Mouse (Mus musculus) embryonic facial prominence, embryonic 13.5 days (tissue): ENCODE data around the gene Gna14. TPM values are rescaled to one million over a fixed set of nuclear protein-coding genes. Genes with fewer than 3 reads are reported as not detected.

Experiments used
- ATAC-seq: fragments of 200-750 bp; cut with Nextera tagmentation; 2 replicates; pipeline ENCODE4 v1.8.0; 2017; ENCODE audit warnings: low read depth; ENCODE audit not compliant: insufficient number of reproducible peaks, insufficient read depth, low FRiP score, low TSS enrichment
- H3K27ac ChIP-seq: fragments of 300-500 bp; sonication (generic); 2 replicates; pipeline ENCODE4 v1.5.1; 2015; ENCODE audit warnings: moderate library complexity, mild to moderate bottlenecking, inconsistent platforms
- H3K27me3 ChIP-seq: fragments of 300-500 bp; sonication (generic); 2 replicates; pipeline ENCODE4 v1.6.1; 2015; ENCODE audit warnings: mild to moderate bottlenecking, inconsistent platforms
- H3K36me3 ChIP-seq: fragments of 300-500 bp; sonication (generic); 2 replicates; pipeline ENCODE4 v1.6.1; 2015; ENCODE audit warnings: mild to moderate bottlenecking, inconsistent platforms
- H3K4me1 ChIP-seq: fragments of 300-500 bp; sonication (generic); 2 replicates; pipeline ENCODE4 v1.6.1; 2015; ENCODE audit warnings: inconsistent platforms
- H3K4me2 ChIP-seq: fragments of 300-500 bp; sonication (generic); 2 replicates; pipeline ENCODE4 v1.6.1; 2015; ENCODE audit warnings: moderate library complexity, mild to moderate bottlenecking, inconsistent platforms
- H3K4me3 ChIP-seq: fragments of 300-500 bp; sonication (generic); 2 replicates; pipeline ENCODE4 v1.5.1; 2015; ENCODE audit warnings: mild to moderate bottlenecking, inconsistent platforms
- H3K9ac ChIP-seq: fragments of 300-500 bp; sonication (generic); 2 replicates; pipeline ENCODE4 v1.6.1; 2015; ENCODE audit warnings: mild to moderate bottlenecking, inconsistent platforms
- H3K9me3 ChIP-seq: fragments of 300-500 bp; sonication (generic); 2 replicates; pipeline ENCODE4 v1.6.1; 2016; ENCODE audit warnings: inconsistent platforms
- WGBS: fragments of 180-500 bp; shearing (Covaris S2); methylation state at CpG from one replicate; pipeline ENCODE4 v1.1.7; 2015; ENCODE audit warnings: mixed read lengths; 5-methylcytosine and 5-hydroxymethylcytosine counted together
- polyA plus RNA-seq: library from polyadenylated mRNA; unstranded; fragments of >200 nt; fragmentation: Nextera tagmentation; extraction: Ambion mirVana; gene quantifications from 2 replicates; pipeline ENCODE4 v1.2.1, GENCODE M21; 2015

The Gna14 gene
- polyA plus RNA-seq, 1 experiment from 2014 or later, result 2.5 TPM

GRCm38 (mm10) chr19:16518569-16518968, 83.0 kb downstream of the Gna14 start:
- H3K36me3 ChIP-seq, result no peaks in the 10 kb centered on the region
- H3K27me3 ChIP-seq, result no peaks in the 10 kb centered on the region
- no peak overlapping the region for H3K4me3 ChIP-seq
- no peaks in the 10 kb centered on the region for H3K9me3 ChIP-seq
- ATAC-seq, result no peak
- no peak overlapping the region for H3K27ac ChIP-seq
- H3K4me1 ChIP-seq, result no peaks in the 10 kb centered on the region
- no peak overlapping the region for H3K4me2 ChIP-seq
- H3K9ac ChIP-seq, result no peak overlapping the region
- 57% methylated on average over 3 of the region's 3 CpGs for whole genome bisulfite sequencing

GRCm38 (mm10) chr19:16520608-16521007, 85.0 kb downstream of the Gna14 start:
- no peaks in the 10 kb centered on the region for H3K9me3 ChIP-seq
- no peak for ATAC-seq

GRCm38 (mm10) chr19:16526302-16526880, 90.8 kb downstream of the Gna14 start:
- H3K27me3 ChIP-seq, result no peaks in the 10 kb centered on the region
- 0 out of 2 replicates have a peak, but pooled peaks cover 4% of the 10 kb centered on the region for H3K4me1 ChIP-seq
- WGBS, result 88% methylated on average over 9 of the region's 9 CpGs
- no peak overlapping the region for H3K9ac ChIP-seq
- no peaks in the 10 kb centered on the region for H3K36me3 ChIP-seq
- H3K4me3 ChIP-seq, result no peak overlapping the region
- no peak overlapping the region for H3K27ac ChIP-seq
- no peak for ATAC-seq
- no peaks in the 10 kb centered on the region for H3K9me3 ChIP-seq
- H3K4me2 ChIP-seq, result no peak overlapping the region

More at GRCm38 (mm10) chr19:16520608-16521007, 85.0 kb downstream of the Gna14 start:
- no peak overlapping the region for H3K27ac ChIP-seq
- H3K4me3 ChIP-seq, result no peak overlapping the region
- WGBS, result 90% methylated on average over 3 of the region's 3 CpGs
- no peak overlapping the region for H3K4me2 ChIP-seq
- no peaks in the 10 kb centered on the region for H3K27me3 ChIP-seq
- H3K9ac ChIP-seq, result no peak overlapping the region
- no peaks in the 10 kb centered on the region for H3K4me1 ChIP-seq
- H3K36me3 ChIP-seq, result no peaks in the 10 kb centered on the region

GRCm38 (mm10) chr19:16527031-16527430, 91.5 kb downstream of the Gna14 start:
- Histone ChIP-seq H3K36me3 (no peaks in the 10 kb centered on the region), H3K27ac (no peak overlapping the region), H3K9ac (no peak overlapping the region), H3K4me1 (0 out of 2 replicates have a peak, but pooled peaks cover 4% of the 10 kb centered on the region), H3K4me2 (no peak overlapping the region), H3K4me3 (no peak overlapping the region), H3K27me3 (no peaks in the 10 kb centered on the region), H3K9me3 (no peaks in the 10 kb centered on the region)
- no peak for ATAC-seq
- 50% methylated on average over 5 of the region's 5 CpGs for WGBS

GRCm38 (mm10) chr19:16528225-16528828, 92.8 kb downstream of the Gna14 start:
- Histone ChIP-seq H3K27ac (no peak overlapping the region), H3K4me2 (no peak overlapping the region), H3K4me1 (0 out of 2 replicates have a peak, but pooled peaks cover 4% of the 10 kb centered on the region), H3K9me3 (no peaks in the 10 kb centered on the region), H3K4me3 (no peak overlapping the region), H3K9ac (no peak overlapping the region), H3K27me3 (no peaks in the 10 kb centered on the region), H3K36me3 (no peaks in the 10 kb centered on the region)
- 71% methylated on average over 3 of the region's 3 CpGs for WGBS
- ATAC-seq, result no peak

GRCm38 (mm10) chr19:16529293-16529920, 93.8 kb downstream of the Gna14 start:
- H3K4me1 ChIP-seq, result 0 out of 2 replicates have a peak, but pooled peaks cover 4% of the 10 kb centered on the region
- no peak overlapping the region for H3K4me2 ChIP-seq
- H3K9me3 ChIP-seq, result no peaks in the 10 kb centered on the region
- no peak for ATAC-seq
- no peak overlapping the region for H3K9ac ChIP-seq
- H3K4me3 ChIP-seq, result no peak overlapping the region
- H3K36me3 ChIP-seq, result no peaks in the 10 kb centered on the region
- no peaks in the 10 kb centered on the region for H3K27me3 ChIP-seq
- H3K27ac ChIP-seq, result no peak overlapping the region

- Histone ChIP-seq H3K4me2 (no peak overlapping the region), H3K27me3 (no peaks in the 10 kb centered on the region), H3K4me3 (no peak overlapping the region), H3K27ac (no peak overlapping the region), H3K9ac (no peak overlapping the region), H3K36me3 (no peaks in the 10 kb centered on the region), H3K9me3 (no peaks in the 10 kb centered on the region), H3K4me1 (0 out of 2 replicates have a peak, but pooled peaks cover 4% of the 10 kb centered on the region)
- WGBS, result 83% methylated on average over 4 of the region's 4 CpGs
- no peak for ATAC-seq
Measured at GRCm38 (mm10) chr19:16529999-16530398, 94.4 kb downstream of the Gna14 start.

- 87% methylated on average over 2 of the region's 2 CpGs for WGBS
- no peak for ATAC-seq
Measured at GRCm38 (mm10) chr19:16534311-16534710, 98.7 kb downstream of the Gna14 start.

GRCm38 (mm10) chr19:16538416-16538815, 102.9 kb downstream of the Gna14 start:
- no peak overlapping the region for H3K27ac ChIP-seq
- no peak for ATAC-seq
- no peaks in the 10 kb centered on the region for H3K36me3 ChIP-seq
- no peak overlapping the region for H3K4me3 ChIP-seq
- 83% methylated on average over 2 of the region's 2 CpGs for WGBS
- no peaks in the 10 kb centered on the region for H3K27me3 ChIP-seq
- no peaks in the 10 kb centered on the region for H3K9me3 ChIP-seq
- peaks cover 3% of the 10 kb centered on the region; the same call in 1 of the 2 replicates for H3K4me1 ChIP-seq
- no peak overlapping the region for H3K4me2 ChIP-seq
- no peak overlapping the region for H3K9ac ChIP-seq

More at GRCm38 (mm10) chr19:16534311-16534710, 98.7 kb downstream of the Gna14 start:
- Histone ChIP-seq H3K4me1 (no peaks in the 10 kb centered on the region), H3K36me3 (no peaks in the 10 kb centered on the region), H3K4me3 (no peak overlapping the region), H3K9me3 (no peaks in the 10 kb centered on the region), H3K4me2 (no peak overlapping the region), H3K9ac (no peak overlapping the region), H3K27me3 (no peaks in the 10 kb centered on the region), H3K27ac (no peak overlapping the region)

- Histone ChIP-seq H3K9ac (no peak overlapping the region), H3K4me2 (no peak overlapping the region), H3K27me3 (no peaks in the 10 kb centered on the region), H3K4me3 (no peak overlapping the region), H3K36me3 (no peaks in the 10 kb centered on the region), H3K9me3 (no peaks in the 10 kb centered on the region), H3K27ac (no peak overlapping the region), H3K4me1 (peaks cover 3% of the 10 kb centered on the region; the same call in 1 of the 2 replicates)
- ATAC-seq, result no peak
- WGBS, result 87% methylated on average over 4 of the region's 4 CpGs
Measured at GRCm38 (mm10) chr19:16543688-16544087, 108.1 kb downstream of the Gna14 start.

- no peak overlapping the region for H3K4me3 ChIP-seq
- no peaks in the 10 kb centered on the region for H3K9me3 ChIP-seq
- no peaks in the 10 kb centered on the region for H3K36me3 ChIP-seq
- H3K9ac ChIP-seq, result no peak overlapping the region
- peaks cover 9% of the 10 kb centered on the region; the same call in 1 of the 2 replicates for H3K4me1 ChIP-seq
- H3K27me3 ChIP-seq, result no peaks in the 10 kb centered on the region
- no peak for ATAC-seq
- WGBS, result 26% methylated on average over 8 of the region's 8 CpGs
- no peak overlapping the region for H3K27ac ChIP-seq
- no peak overlapping the region for H3K4me2 ChIP-seq
Measured at GRCm38 (mm10) chr19:16556988-16557387, 121.4 kb downstream of the Gna14 start.

GRCm38 (mm10) chr19:16557971-16558370, 122.4 kb downstream of the Gna14 start:
- no peak for ATAC-seq
- H3K4me1 ChIP-seq, result peaks cover 9% of the 10 kb centered on the region; the same call in 1 of the 2 replicates
- H3K27me3 ChIP-seq, result no peaks in the 10 kb centered on the region
- H3K9me3 ChIP-seq, result no peaks in the 10 kb centered on the region
- WGBS, result 71% methylated on average over 5 of the region's 5 CpGs
- no peak overlapping the region for H3K4me2 ChIP-seq
- H3K4me3 ChIP-seq, result no peak overlapping the region
- H3K9ac ChIP-seq, result no peak overlapping the region
- H3K27ac ChIP-seq, result no peak overlapping the region
- no peaks in the 10 kb centered on the region for H3K36me3 ChIP-seq
